Mouse (Mus musculus) erythroblast, embryonic 14.5 days (primary cell): ENCODE data around the gene Mtg1. TPM values are rescaled to one million over a fixed set of nuclear protein-coding genes. Genes with fewer than 3 reads are reported as not detected.
A peak's percentile ranks its signal among the peaks of the same experiment; 100 is the strongest.

Source experiments
- H3K27me3 ChIP-seq: 2 replicates; pipeline ENCODE4 v1.6.1; 2012; ENCODE audit warnings: inconsistent platforms; ENCODE audit not compliant: control insufficient read depth
- H3K36me3 ChIP-seq: 2 replicates; pipeline ENCODE4 v1.6.1; 2012; ENCODE audit warnings: mild to moderate bottlenecking, inconsistent platforms; ENCODE audit not compliant: control insufficient read depth
- H3K4me1 ChIP-seq: 2 replicates; pipeline ENCODE4 v1.6.1; 2012; ENCODE audit warnings: inconsistent platforms; ENCODE audit not compliant: control insufficient read depth
- H3K4me3 ChIP-seq: replicated peaks from 2 replicates; pipeline ENCODE3; 2012; ENCODE audit warnings: moderate library complexity, mild to moderate bottlenecking, inconsistent platforms
- H3K9me3 ChIP-seq: 2 replicates; pipeline ENCODE4 v1.6.1; 2012; ENCODE audit warnings: low read length, inconsistent platforms, mixed read lengths; ENCODE audit not compliant: control insufficient read depth
- GATA1 ChIP-seq: IDR thresholded peaks from 2 replicates; pipeline ENCODE4 v1.6.1; 2012; ENCODE audit warnings: low read length, inconsistent platforms, mixed read lengths
- TAL1 ChIP-seq: IDR thresholded peaks from 3 replicates; pipeline ENCODE4 v1.6.1; 2012; ENCODE audit warnings: low read length, inconsistent platforms, mixed read lengths
- polyA plus RNA-seq: library from polyadenylated mRNA; stranded (reverse); fragments of >175 nt; gene quantifications from 2 replicates; pipeline ENCODE4 v1.2.3, GENCODE M21; 2012

Mtg1 gene
- 0.30 and 0.58 TPM in 2 replicates for polyA plus RNA-seq

DNA sequence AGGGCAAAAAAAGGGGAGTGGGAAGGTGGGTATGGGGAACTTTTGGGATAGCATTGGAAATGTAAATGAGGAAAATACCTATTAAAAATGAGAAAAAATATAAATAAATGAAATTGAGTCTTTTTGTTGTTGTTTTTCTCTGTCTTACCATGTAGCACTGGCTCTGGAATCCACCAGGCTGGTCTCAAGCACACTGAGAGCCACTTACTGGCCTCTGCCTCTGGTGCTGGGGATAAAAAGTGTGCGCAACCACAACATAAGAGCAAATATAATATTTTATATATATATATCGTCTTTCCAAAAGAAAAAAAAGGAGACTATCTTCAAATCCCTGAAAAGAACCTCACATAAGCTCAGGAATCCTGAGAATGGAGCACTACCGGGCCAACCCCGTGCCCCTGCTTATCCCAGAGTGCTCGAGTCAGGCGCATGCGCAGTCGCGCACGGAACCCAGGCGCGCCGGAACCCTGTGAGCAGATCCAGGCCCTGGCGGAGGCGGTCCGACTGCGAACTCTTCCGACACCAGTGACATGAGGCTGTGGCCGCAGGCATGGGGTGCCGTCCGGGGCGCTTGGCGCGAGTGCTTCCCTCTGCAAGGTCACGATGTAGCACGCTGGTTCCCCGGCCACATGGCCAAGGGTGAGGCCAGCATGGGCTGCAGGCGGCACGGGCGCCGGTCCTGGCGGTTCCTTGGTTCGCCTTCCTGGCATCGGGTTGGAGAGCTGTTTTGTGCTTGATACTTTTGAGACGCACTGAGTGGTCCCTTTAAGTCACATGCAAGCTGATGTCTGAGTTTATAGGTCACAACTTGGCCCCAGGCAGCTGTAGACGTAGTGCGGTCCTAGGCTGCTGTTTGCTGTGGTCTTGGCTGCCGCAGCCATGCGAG lies at the start of gene Mtg1:
TSS of gene Mtg1 (plus strand) at position 430 of the 886 bp plus-strand sequence.
- H3K27me3 ChIP-seq: no peaks in the 10 kb centered on the region
- peaks cover 13% of the 10 kb centered on the region for H3K4me1 ChIP-seq
- peak within 1 kb of the TSS; percentile 86 for H3K4me3 ChIP-seq
- no peaks in the 10 kb centered on the region for H3K36me3 ChIP-seq
- H3K9me3 ChIP-seq: no peaks in the 10 kb centered on the region
- TF ChIP-seq GATA1 (no peak), TAL1 (no peak)

DNA sequence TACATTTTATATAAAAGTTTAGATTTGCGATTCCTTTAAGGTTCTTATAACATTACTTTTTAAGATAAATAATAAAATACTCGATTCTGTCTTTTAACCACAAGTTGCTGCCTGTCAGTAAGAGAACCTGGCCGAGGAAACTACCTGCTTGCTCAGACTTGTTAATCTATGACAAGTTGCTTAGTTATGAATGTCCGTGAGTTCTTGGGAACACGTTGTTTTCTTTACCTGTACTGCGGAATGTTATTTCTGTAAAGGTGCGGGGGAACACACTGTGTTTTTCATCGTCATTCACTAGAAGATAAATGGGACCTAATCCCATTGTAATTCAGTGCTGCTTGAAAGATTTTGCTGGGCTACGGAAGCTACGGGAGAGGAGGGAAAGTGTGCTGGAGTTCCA lies 46.8 kb upstream of the Mtg1 start:
- Histone ChIP-seq H3K27me3 (no peaks in the 10 kb centered on the region), H3K4me1 (no peaks in the 10 kb centered on the region; the same call in 1 of the 2 replicates), H3K4me3 (no peak overlapping the region), H3K9me3 (no peaks in the 10 kb centered on the region), H3K36me3 (no peaks in the 10 kb centered on the region)
- TF ChIP-seq TAL1 (no peak), GATA1 (no peak)

DNA sequence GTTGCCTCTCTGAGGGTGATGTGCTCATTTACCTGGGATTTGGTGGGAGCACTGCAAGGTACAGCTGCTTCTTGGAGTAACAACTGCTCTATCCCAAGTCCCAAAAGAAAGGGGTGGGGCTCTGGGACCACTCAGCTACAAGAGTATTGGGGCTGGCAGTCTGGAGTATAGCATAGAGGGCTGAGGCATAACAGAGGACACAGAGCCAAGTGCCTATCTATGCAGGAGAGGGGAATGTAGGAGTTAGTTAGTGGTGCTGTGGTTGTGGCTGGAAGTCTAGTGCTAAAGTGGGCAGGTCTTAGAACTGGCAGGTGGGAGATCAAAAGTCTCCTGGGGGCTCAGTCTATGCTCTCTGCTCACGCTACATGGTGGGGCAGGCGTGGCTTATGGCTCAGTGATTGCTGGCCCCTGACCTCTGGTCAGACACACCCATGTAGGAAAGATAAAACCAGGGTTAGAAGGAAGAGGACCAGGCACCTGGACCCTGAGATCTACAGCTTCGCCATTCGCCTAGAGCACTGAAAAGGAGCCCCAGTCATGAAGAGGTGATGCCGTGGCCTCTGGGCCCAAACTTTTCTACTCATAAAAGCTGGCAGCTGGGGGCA lies 44.3 kb upstream of the Mtg1 start, which contains the start of gene Prap1:
TSS of gene Prap1 (plus strand) at position 472 of the 605 bp plus-strand sequence.
- no peak for TF ChIP-seq TAL1
- no peak for TF ChIP-seq GATA1

DNA sequence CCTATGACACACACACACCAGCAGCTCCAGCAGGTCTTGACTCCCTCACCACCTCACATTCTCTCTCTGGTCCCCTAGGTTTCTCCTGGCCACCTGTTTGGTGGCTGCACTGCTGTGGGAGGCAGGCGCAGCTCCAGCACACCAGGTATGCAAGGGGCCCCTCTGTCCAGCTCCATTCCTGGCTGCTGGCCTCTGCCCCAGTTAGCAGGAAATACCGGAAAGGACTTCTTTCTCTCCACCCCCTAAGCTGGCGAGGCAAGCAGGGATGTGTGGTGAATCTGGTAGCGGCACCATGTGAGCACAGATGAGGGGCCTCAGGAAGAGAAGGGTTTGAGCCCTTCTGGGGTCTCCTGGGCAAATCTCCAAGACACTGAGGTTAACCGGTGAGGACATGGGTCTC lies 42.4 kb upstream of the Mtg1 start:
- TF ChIP-seq GATA1 (no peak), TAL1 (no peak)
- Histone ChIP-seq H3K4me3 (no peak overlapping the region), H3K4me1 (peaks cover 2% of the 10 kb centered on the region; the same call in 1 of the 2 replicates), H3K9me3 (no peaks in the 10 kb centered on the region), H3K36me3 (peaks cover 2% of the 10 kb centered on the region; the same call in 1 of the 2 replicates), H3K27me3 (no peaks in the 10 kb centered on the region)

More for the DNA sequence above, 44.3 kb upstream of the Mtg1 start, which contains the start of gene Prap1:
- Histone ChIP-seq H3K9me3 (no peaks in the 10 kb centered on the region), H3K36me3 (no peaks in the 10 kb centered on the region), H3K4me3 (no peak within 1 kb of the TSS), H3K4me1 (no peaks in the 10 kb centered on the region; the same call in 1 of the 2 replicates), H3K27me3 (no peaks in the 10 kb centered on the region)

DNA sequence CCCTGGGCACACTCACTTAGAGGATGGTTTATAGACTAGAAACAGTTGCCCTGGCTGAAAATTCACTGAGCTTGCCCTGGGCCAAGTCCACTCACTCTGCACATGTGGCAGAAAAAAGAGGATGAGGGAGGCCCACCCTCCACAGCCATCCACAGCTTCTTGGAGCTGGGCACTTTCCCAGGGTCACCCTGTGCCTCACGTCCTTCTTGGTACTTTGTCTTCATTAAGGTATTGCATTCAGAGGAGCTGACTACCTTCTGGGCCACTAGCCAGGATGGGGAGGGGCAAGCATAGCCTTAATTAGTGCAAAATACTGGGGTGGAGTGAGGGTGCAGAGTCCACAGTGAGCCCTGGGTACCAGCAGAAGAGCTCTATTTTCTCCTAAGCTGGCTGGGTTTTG lies 41.8 kb upstream of the Mtg1 start:
- Histone ChIP-seq H3K4me1 (peaks cover 2% of the 10 kb centered on the region; the same call in 1 of the 2 replicates), H3K4me3 (no peak overlapping the region), H3K9me3 (no peaks in the 10 kb centered on the region), H3K27me3 (no peaks in the 10 kb centered on the region), H3K36me3 (peaks cover 2% of the 10 kb centered on the region; the same call in 1 of the 2 replicates)
- TF ChIP-seq GATA1: no peak
- TF ChIP-seq TAL1: no peak

DNA sequence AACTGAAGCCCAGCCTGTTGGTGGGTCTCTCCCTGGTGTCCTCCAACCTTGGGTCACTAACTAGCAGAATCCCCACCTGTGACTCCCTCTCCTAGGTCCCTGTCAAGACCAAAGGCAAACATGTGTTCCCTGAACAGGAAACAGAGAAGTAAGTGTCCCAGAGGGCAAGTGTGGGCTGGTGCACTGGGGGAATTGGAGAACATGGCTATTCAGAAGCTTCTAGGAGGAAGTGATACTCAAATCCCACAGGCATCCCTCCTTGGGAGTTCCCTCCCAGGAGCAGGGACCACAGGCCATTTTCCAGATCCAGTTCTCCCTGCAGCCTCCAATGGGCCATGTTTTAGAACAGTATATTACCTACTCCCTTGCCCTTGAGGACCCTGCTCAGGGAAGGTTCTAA lies 41.3 kb upstream of the Mtg1 start:
- Histone ChIP-seq H3K4me1 (peaks cover 3% of the 10 kb centered on the region; the same call in 1 of the 2 replicates), H3K4me3 (no peak overlapping the region), H3K9me3 (no peaks in the 10 kb centered on the region), H3K27me3 (no peaks in the 10 kb centered on the region), H3K36me3 (peaks cover 2% of the 10 kb centered on the region)
- TF ChIP-seq TAL1: no peak
- no peak for TF ChIP-seq GATA1

DNA sequence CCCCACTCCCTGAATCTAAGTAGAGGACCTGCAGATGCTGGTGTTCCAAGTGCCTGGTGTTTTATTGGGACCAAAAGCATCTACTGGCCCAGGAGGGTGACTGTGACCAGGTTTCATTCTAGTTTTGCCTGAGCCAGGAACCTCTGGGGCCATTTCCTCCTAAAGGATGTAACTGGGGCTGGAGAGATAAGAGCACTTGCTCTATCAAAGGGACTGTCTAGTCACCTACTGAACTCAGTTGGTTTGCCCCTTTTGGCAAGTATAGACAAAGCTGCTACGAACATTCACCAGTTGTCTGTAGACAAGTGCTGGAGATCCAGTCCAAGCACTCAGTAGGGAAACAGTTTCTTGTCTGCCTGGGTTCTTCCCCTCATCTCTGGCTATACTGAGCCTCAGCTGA lies 38.9 kb upstream of the Mtg1 start:
- Histone ChIP-seq H3K4me1 (peaks cover 19% of the 10 kb centered on the region), H3K9me3 (no peaks in the 10 kb centered on the region), H3K27me3 (no peaks in the 10 kb centered on the region), H3K36me3 (peaks cover 2% of the 10 kb centered on the region), H3K4me3 (no peak overlapping the region)
- TF ChIP-seq GATA1 (no peak), TAL1 (no peak)

DNA sequence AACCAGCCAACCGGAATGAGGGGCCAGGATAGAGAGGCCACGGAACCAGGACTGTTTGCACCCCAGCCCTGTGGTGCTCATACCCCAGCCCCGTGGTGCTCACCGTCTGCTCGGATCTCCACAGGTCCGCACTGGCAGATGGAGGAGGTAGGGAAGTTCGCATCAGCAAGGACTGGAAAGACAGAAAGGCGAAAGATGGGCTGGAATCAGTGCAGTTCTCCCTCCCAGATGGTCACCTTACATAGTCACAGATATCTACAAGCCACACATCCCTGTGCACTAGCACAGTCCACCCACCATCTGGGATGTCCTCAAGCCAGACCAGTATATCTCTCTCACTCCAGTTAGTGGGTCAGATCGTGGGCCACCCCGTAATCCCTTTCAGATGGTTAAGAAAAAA lies 35.9 kb upstream of the Mtg1 start:
- Histone ChIP-seq H3K4me1 (peaks cover 19% of the 10 kb centered on the region), H3K36me3 (peaks cover 12% of the 10 kb centered on the region), H3K27me3 (no peaks in the 10 kb centered on the region), H3K9me3 (no peaks in the 10 kb centered on the region), H3K4me3 (peak overlapping the region; percentile 57)
- TF ChIP-seq GATA1: no peak
- TF ChIP-seq TAL1: no peak
